Mouse (Mus musculus): ENCODE measurements around the gene Fbxl17. TPM values are rescaled to one million over a fixed set of nuclear protein-coding genes. Genes with fewer than 3 reads are reported as not detected.

The Fbxl17 gene
- polyA plus RNA-seq, 1 experiment, result 27.5 TPM

DNA sequence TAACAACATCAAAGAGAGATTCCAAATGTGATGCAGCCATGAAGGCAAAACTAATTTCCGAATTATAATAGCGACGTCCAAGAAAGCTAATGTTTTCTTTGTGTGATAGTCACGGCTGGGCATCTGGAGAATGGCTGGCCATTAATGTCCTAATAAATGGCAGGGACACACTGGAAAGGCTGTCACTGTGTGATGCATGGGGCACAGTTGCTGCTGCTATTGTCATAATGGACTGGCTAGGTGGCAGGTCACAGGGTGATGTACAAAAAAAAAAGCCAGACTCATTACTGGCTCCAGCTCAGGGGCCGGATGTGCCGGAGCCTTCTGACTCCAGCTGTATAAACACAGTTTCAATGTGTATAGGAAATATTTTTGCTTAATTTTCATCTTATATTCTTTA is 341.9 kb downstream of the Fbxl17 start:
- Histone ChIP-seq H3K27ac (ENCODE audit: insufficient read depth, low read length) (no peak overlapping the region), H3K4me3 (ENCODE audit: insufficient read depth, low read length) (no peak overlapping the region), H3K4me1 (ENCODE audit: control insufficient read depth, insufficient read depth, low read length) (peaks cover 18% of the 10 kb centered on the region)
- TF ChIP-seq CTCF (IDR thresholded peaks at IDR 0.05; ENCODE audit: borderline replicate concordance, insufficient read depth, low read length) (no peak), POLR2A (IDR thresholded peaks at IDR 0.05; ENCODE audit: low read depth, low read length) (no peak)

DNA sequence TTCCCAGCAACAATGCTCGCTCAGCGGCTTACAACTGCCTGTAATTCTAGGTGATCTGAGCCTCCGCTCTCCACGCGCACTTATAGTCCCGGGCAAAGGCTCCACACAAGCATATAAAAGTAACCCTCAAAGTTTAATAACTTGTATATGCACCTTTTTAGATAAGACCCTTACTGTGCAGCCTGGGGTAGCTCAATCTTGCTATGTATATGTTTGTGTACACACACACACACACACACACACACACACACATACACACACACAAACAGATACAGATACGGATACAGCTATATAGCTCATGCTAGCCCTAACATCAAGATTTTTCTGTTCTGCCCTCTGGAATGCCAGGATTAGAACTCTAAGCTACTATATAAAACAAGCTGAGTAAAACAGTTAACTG is 342.8 kb downstream of the Fbxl17 start:
- no peak overlapping the region for H3K27ac ChIP-seq (ENCODE audit: insufficient read depth, low read length)
- peaks cover 16% of the 10 kb centered on the region for H3K4me1 ChIP-seq (ENCODE audit: control insufficient read depth, insufficient read depth, low read length)
- H3K4me3 ChIP-seq (ENCODE audit: insufficient read depth, low read length), result no peak overlapping the region
- TF ChIP-seq CTCF (IDR thresholded peaks at IDR 0.05; ENCODE audit: borderline replicate concordance, insufficient read depth, low read length), result no peak
- TF ChIP-seq POLR2A (IDR thresholded peaks at IDR 0.05; ENCODE audit: low read depth, low read length), result no peak

DNA sequence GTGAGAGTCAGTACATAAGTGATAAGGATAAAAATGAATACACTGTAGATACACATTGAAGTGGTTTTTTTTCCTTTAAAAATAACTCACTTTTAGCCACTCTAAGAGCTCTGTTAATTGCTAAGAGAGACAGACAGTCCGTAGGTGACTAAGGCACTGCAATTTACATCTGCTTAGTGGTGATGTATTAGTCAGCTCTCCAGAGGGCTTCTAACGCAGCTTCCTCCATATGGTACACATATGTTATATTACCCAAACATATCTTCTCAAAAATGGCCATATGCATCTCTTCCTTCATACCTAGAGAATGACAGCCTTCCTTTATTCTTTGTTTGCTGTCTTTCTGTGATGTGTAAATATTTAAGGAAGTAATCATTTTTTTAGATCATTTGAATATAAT is 353.3 kb downstream of the Fbxl17 start:
- H3K4me3 ChIP-seq (ENCODE audit: insufficient read depth, low read length), result no peak overlapping the region
- peak overlapping the region; percentile 62 for H3K27ac ChIP-seq (ENCODE audit: insufficient read depth, low read length)
- H3K4me1 ChIP-seq (ENCODE audit: control insufficient read depth, insufficient read depth, low read length), result peaks cover 16% of the 10 kb centered on the region
- TF ChIP-seq POLR2A (IDR thresholded peaks at IDR 0.05; ENCODE audit: low read depth, low read length) (no peak), CTCF (IDR thresholded peaks at IDR 0.05; ENCODE audit: borderline replicate concordance, insufficient read depth, low read length) (no peak)

DNA sequence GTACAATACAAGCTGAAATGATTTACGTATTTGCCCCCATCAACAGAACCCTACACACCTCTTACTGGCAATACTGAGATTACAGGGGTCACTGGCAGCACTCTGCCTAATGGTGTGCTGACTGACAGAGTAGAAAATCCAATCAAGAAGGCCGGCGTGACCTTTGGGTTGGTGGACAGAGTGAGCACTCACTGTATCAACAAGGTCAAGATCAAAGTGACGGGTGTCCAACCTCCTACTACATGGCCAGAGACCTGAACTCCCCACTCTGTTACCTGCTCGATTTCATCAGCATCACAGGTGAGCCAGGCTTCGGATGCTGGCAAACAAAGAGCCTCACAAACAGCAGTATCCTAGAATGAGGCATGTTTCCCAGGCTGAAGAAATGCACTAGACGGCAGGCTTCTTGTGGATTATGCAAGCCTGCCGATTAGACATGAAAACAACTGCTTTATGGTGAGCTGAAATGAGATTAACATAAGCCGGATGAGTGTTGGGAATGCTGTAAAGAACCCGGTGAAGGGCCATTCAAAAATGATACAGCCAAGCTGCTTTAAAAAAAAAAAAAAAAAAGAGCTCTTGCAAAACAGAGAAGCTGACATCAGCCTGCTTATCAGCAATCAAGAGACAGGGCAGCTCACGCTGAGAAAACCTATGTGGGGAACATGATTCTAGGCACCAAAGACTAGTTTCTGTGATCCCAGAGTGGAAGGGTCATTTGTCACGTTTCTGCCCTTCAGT is 353.9 kb downstream of the Fbxl17 start:
- TF ChIP-seq POLR2A (IDR thresholded peaks at IDR 0.05; ENCODE audit: low read depth, low read length), result no peak
- TF ChIP-seq CTCF (IDR thresholded peaks at IDR 0.05; ENCODE audit: borderline replicate concordance, insufficient read depth, low read length), result no peak
- H3K4me3 ChIP-seq (ENCODE audit: insufficient read depth, low read length), result no peak overlapping the region
- peak overlapping the region; percentile 62 for H3K27ac ChIP-seq (ENCODE audit: insufficient read depth, low read length)
- H3K4me1 ChIP-seq (ENCODE audit: control insufficient read depth, insufficient read depth, low read length), result peaks cover 16% of the 10 kb centered on the region

DNA sequence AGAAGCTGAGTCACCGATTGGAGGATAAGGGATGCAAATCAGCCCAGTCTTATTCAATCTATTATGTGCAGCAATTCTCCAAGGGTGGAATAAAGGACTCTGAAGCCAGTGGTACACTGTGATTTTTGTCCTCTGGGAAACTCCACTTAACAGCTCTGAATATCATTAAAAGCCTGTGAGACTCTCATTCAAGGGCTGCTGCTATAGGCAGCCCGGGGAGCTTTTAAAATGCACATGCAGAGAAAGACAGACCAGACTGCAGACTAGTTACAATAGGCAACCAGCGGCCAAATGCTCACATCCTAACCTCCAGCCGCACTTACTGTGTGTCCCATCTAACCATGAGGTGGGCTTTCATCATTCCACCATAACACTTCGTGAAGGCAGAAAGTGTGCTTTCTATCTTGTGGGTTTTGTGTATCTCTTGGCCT is 354.5 kb downstream of the Fbxl17 start:
- H3K4me1 ChIP-seq (ENCODE audit: control insufficient read depth, insufficient read depth, low read length), result peaks cover 16% of the 10 kb centered on the region
- TF ChIP-seq POLR2A (IDR thresholded peaks at IDR 0.05; ENCODE audit: low read depth, low read length) (no peak), CTCF (IDR thresholded peaks at IDR 0.05; ENCODE audit: borderline replicate concordance, insufficient read depth, low read length) (no peak)
- H3K27ac ChIP-seq (ENCODE audit: insufficient read depth, low read length), result peak overlapping the region; percentile 62; the same call in 1 of the 2 replicates
- H3K4me3 ChIP-seq (ENCODE audit: insufficient read depth, low read length), result no peak overlapping the region

DNA sequence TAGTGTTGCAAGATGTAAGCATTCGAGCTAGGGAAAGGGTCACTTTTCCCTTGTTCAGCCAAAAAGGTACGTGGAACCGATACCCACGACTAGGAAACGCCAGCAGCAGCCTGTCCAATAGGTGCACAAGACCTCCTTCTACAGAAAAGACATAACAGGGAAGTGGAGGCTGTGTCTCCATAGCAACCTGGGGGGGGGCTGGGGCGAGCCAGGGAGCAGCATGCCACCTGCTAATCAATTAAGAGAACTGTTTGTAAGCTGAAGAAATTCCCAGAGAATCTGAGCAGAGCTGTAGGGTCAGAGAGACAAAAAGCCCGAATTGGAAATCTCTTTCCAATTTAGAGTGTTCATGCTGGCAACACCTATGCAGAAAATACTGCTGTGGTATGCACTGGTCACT is 356.0 kb downstream of the Fbxl17 start:
- Histone ChIP-seq H3K27ac (ENCODE audit: insufficient read depth, low read length) (no peak overlapping the region), H3K4me1 (ENCODE audit: control insufficient read depth, insufficient read depth, low read length) (peaks cover 16% of the 10 kb centered on the region), H3K4me3 (ENCODE audit: insufficient read depth, low read length) (no peak overlapping the region)
- TF ChIP-seq CTCF (IDR thresholded peaks at IDR 0.05; ENCODE audit: borderline replicate concordance, insufficient read depth, low read length), result no peak
- no peak for TF ChIP-seq POLR2A (IDR thresholded peaks at IDR 0.05; ENCODE audit: low read depth, low read length)

DNA sequence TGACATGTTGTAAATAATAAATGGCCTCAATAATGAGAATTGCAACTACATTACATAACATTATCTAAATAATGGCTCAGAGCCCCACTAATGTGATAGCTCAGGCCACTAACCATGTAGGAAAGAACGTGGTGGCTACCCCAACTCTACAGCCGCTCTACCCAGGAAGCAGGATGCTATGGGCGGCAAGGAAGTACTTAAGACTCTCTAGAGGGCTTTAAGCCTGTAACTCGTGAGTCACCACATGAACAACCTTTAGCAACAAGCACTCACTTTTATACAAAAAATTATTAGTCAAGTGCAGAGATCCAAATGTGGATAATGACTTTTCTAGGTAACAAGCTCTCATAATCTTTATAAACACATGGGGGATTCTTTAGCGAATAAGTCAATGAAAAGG is 365.0 kb downstream of the Fbxl17 start:
- Histone ChIP-seq H3K4me3 (ENCODE audit: insufficient read depth, low read length) (no peak overlapping the region), H3K4me1 (ENCODE audit: control insufficient read depth, insufficient read depth, low read length) (no peaks in the 10 kb centered on the region), H3K27ac (ENCODE audit: insufficient read depth, low read length) (no peak overlapping the region)
- TF ChIP-seq CTCF (IDR thresholded peaks at IDR 0.05; ENCODE audit: borderline replicate concordance, insufficient read depth, low read length) (no peak), POLR2A (IDR thresholded peaks at IDR 0.05; ENCODE audit: low read depth, low read length) (no peak)

DNA sequence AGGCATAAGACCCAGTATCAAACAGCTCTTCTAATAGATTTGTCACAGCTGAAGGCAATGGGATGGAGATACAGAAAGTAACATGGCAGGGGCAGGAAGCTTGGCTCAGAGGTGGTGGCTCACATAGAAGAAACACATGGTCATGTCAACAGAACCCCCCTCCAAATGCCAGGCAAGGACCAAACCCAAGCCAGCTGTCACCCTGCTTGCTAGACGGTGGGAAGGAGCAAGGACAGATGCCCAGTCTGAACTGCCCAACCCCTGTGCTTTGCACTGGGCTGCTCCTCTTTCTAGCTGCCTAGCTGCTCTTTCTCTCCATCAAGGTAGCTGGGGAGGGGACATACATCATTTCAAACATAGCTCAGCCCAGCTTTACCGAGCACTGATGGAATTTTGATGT is 377.4 kb downstream of the Fbxl17 start:
- no peak for TF ChIP-seq POLR2A (IDR thresholded peaks at IDR 0.05; ENCODE audit: low read depth, low read length)
- no peak for TF ChIP-seq CTCF (IDR thresholded peaks at IDR 0.05; ENCODE audit: borderline replicate concordance, insufficient read depth, low read length)
- Histone ChIP-seq H3K27ac (ENCODE audit: insufficient read depth, low read length) (no peak overlapping the region), H3K4me3 (ENCODE audit: insufficient read depth, low read length) (no peak overlapping the region), H3K4me1 (ENCODE audit: control insufficient read depth, insufficient read depth, low read length) (no peaks in the 10 kb centered on the region)

DNA sequence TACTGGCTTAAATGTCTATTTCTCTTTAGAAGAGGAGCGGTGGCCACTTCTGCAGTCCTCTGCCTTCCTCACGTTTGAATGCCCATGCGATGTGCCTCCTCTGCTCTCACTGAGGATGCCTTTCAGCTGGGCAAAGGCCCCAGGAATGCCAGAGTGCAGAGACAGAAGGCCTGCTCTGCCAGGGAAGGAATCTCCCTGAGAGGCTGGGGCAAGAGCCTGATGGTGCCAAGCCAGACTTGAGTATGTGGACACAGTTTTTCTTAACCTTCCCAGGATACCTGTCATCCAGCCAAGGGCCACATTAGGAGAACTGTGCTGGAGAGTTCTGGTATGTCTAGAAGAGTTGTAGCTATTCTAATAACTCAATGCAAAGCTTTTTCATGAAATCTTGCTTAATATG is 380.1 kb downstream of the Fbxl17 start:
- Histone ChIP-seq H3K4me3 (ENCODE audit: insufficient read depth, low read length) (no peak overlapping the region), H3K27ac (ENCODE audit: insufficient read depth, low read length) (no peak overlapping the region), H3K4me1 (ENCODE audit: control insufficient read depth, insufficient read depth, low read length) (no peaks in the 10 kb centered on the region)
- no peak for TF ChIP-seq CTCF (IDR thresholded peaks at IDR 0.05; ENCODE audit: borderline replicate concordance, insufficient read depth, low read length)
- TF ChIP-seq POLR2A (IDR thresholded peaks at IDR 0.05; ENCODE audit: low read depth, low read length), result no peak

DNA sequence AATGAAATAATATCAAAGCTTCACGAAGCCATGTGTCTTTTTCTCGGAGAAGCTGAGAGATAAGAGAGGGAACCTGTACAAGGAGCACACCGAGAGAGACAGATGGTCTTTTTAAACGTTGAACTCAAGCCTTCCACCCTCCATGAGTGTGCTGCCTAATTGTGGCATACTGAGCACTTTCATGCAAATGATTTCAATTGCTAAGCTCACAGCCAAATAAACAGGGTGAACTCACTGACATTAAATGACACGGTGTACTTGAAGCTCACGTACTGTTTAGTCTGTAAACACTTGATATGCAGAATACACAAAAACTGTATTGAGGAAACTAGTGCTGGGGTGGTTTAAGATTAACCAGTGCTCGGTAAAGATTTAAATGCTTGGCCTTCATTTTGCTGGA is 380.7 kb downstream of the Fbxl17 start:
- no peak for TF ChIP-seq POLR2A (IDR thresholded peaks at IDR 0.05; ENCODE audit: low read depth, low read length)
- no peak for TF ChIP-seq CTCF (IDR thresholded peaks at IDR 0.05; ENCODE audit: borderline replicate concordance, insufficient read depth, low read length)
- H3K4me1 ChIP-seq (ENCODE audit: control insufficient read depth, insufficient read depth, low read length), result no peaks in the 10 kb centered on the region
- H3K4me3 ChIP-seq (ENCODE audit: insufficient read depth, low read length), result no peak overlapping the region

More for the DNA sequence above, 380.7 kb downstream of the Fbxl17 start:
- H3K27ac ChIP-seq (ENCODE audit: insufficient read depth, low read length), result no peak overlapping the region

All from embryonic fibroblast, embryonic 13.5 days (primary cell).